Mouse (Mus musculus) embryonic facial prominence, embryonic 11.5 days (tissue): ENCODE measurements around the gene Gosr1. TPM values are rescaled to one million over a fixed set of nuclear protein-coding genes. Genes with fewer than 3 reads are reported as not detected.

Source experiments
- ATAC-seq: fragments of 200-750 bp; cut with Nextera tagmentation; replicated peaks from 2 replicates; pipeline ENCODE4 v1.8.0; 2017; ENCODE audit warnings: low read depth; ENCODE audit not compliant: insufficient number of reproducible peaks, low FRiP score, low TSS enrichment
- DNase-seq: peaks from one replicate; pipeline ENCODE4 v3.0.0-alpha.2; 2015; ENCODE audit warnings: low spot score
- H3K27ac ChIP-seq: fragments of 300-500 bp; sonication (generic); replicated peaks from 2 replicates; pipeline ENCODE4 v1.5.1; 2014; ENCODE audit warnings: mild to moderate bottlenecking, low read depth, low read length, control low read depth
- H3K27me3 ChIP-seq: fragments of 300-500 bp; sonication (generic); 2 replicates; pipeline ENCODE4 v1.6.1; 2014; ENCODE audit warnings: mild to moderate bottlenecking, low read length, moderate library complexity, mixed read lengths; ENCODE audit not compliant: control insufficient read depth, insufficient read depth
- H3K36me3 ChIP-seq: fragments of 300-500 bp; sonication (generic); replicated peaks from 2 replicates; pipeline ENCODE4 v1.6.1; 2014; ENCODE audit warnings: low read depth, mild to moderate bottlenecking, low read length, moderate library complexity, mixed read lengths; ENCODE audit not compliant: control insufficient read depth, insufficient read depth
- H3K4me1 ChIP-seq: fragments of 300-500 bp; sonication (generic); 2 replicates; pipeline ENCODE4 v1.6.1; 2014; ENCODE audit warnings: low read length, mixed read lengths; ENCODE audit not compliant: control insufficient read depth, insufficient read depth
- H3K4me2 ChIP-seq: fragments of 300-500 bp; sonication (generic); 2 replicates; pipeline ENCODE4 v1.6.1; 2014; ENCODE audit warnings: low read depth, mild to moderate bottlenecking, control low read depth, low read length, moderate library complexity
- H3K4me3 ChIP-seq: fragments of 300-500 bp; sonication (generic); 2 replicates; pipeline ENCODE4 v1.5.1; 2014; ENCODE audit warnings: low read depth, low read length, control low read depth
- H3K9ac ChIP-seq: fragments of 300-500 bp; sonication (generic); replicated peaks from 2 replicates; pipeline ENCODE4 v1.6.1; 2014; ENCODE audit warnings: mild to moderate bottlenecking, control low read depth, low read length
- H3K9me3 ChIP-seq: fragments of 300-500 bp; sonication (generic); replicated peaks from 2 replicates; pipeline ENCODE4 v1.6.1; 2016; ENCODE audit warnings: mild to moderate bottlenecking, low read length, inconsistent platforms, mixed read lengths; ENCODE audit not compliant: control insufficient read depth
- WGBS: fragments of 180-500 bp; shearing (Covaris S2); extraction: QIAGEN DNeasy Blood & Tissue Kit; methylation state at CpG from one replicate; pipeline ENCODE4 v1.1.7; 2014; 5-methylcytosine and 5-hydroxymethylcytosine counted together
- polyA plus RNA-seq: library from polyadenylated mRNA; unstranded; fragments of >200 nt; fragmentation: Nextera tagmentation; extraction: Ambion mirVana; gene quantifications from 2 replicates; pipeline ENCODE4 v1.2.1, GENCODE M21; 2014

The Gosr1 gene
- polyA plus RNA-seq, 1 experiment from 2014 or later: 29.7 TPM

GRCm38 (mm10) chr11:76797236-76797635 lies 33.9 kb upstream of the Gosr1 start:
- H3K9ac ChIP-seq: no peak overlapping the region
- H3K27ac ChIP-seq: no peak overlapping the region
- H3K4me3 ChIP-seq: no peak overlapping the region
- H3K4me1 ChIP-seq: no peaks in the 10 kb centered on the region
- H3K4me2 ChIP-seq: no peak overlapping the region
- no peaks in the 10 kb centered on the region for H3K9me3 ChIP-seq
- DNase-seq: no peak
- no peak for ATAC-seq
- H3K36me3 ChIP-seq: no peaks in the 10 kb centered on the region
- H3K27me3 ChIP-seq: no peaks in the 10 kb centered on the region
- 85% methylated on average over 6 of the region's 6 CpGs for WGBS

GRCm38 (mm10) chr11:76795326-76795725 lies 31.9 kb upstream of the Gosr1 start:
- Histone ChIP-seq H3K4me1 (no peaks in the 10 kb centered on the region), H3K9me3 (no peaks in the 10 kb centered on the region), H3K27me3 (no peaks in the 10 kb centered on the region), H3K36me3 (no peaks in the 10 kb centered on the region), H3K4me2 (no peak overlapping the region), H3K4me3 (no peak overlapping the region), H3K9ac (no peak overlapping the region), H3K27ac (no peak overlapping the region)
- ATAC-seq (no peak), DNase-seq (no peak)
- WGBS: 90% methylated on average over 5 of the region's 5 CpGs

GRCm38 (mm10) chr11:76791331-76791730 lies 28.0 kb upstream of the Gosr1 start:
- no peaks in the 10 kb centered on the region for H3K4me1 ChIP-seq
- no peak overlapping the region for H3K27ac ChIP-seq
- ATAC-seq (no peak), DNase-seq (no peak)
- no peaks in the 10 kb centered on the region for H3K36me3 ChIP-seq
- H3K9me3 ChIP-seq: no peaks in the 10 kb centered on the region
- no peak overlapping the region for H3K4me3 ChIP-seq
- 88% methylated on average over 7 of the region's 7 CpGs for WGBS
- no peak overlapping the region for H3K9ac ChIP-seq
- no peak overlapping the region for H3K4me2 ChIP-seq
- H3K27me3 ChIP-seq: no peaks in the 10 kb centered on the region

- WGBS: 86% methylated on average over 1 of the region's 1 CpGs
- no peaks in the 10 kb centered on the region; the same call in 1 of the 2 replicates for H3K36me3 ChIP-seq
These were observed 25.9 kb upstream of the Gosr1 start for GRCm38 (mm10) chr11:76789252-76789651.

GRCm38 (mm10) chr11:76775533-76775932 lies 12.2 kb upstream of the Gosr1 start:
- no peak for DNase-seq
- Histone ChIP-seq H3K4me3 (no peak overlapping the region), H3K9ac (no peak overlapping the region), H3K9me3 (no peaks in the 10 kb centered on the region), H3K4me2 (no peak overlapping the region), H3K4me1 (no peaks in the 10 kb centered on the region), H3K27me3 (no peaks in the 10 kb centered on the region), H3K36me3 (no peaks in the 10 kb centered on the region), H3K27ac (no peak overlapping the region)
- 87% methylated on average over 8 of the region's 8 CpGs for WGBS
- ATAC-seq: no peak

More at GRCm38 (mm10) chr11:76789252-76789651, 25.9 kb upstream of the Gosr1 start:
- H3K4me2 ChIP-seq: no peak overlapping the region
- ATAC-seq (no peak), DNase-seq (peak; percentile 82)
- no peak overlapping the region for H3K9ac ChIP-seq
- H3K27me3 ChIP-seq: no peaks in the 10 kb centered on the region
- H3K9me3 ChIP-seq: no peaks in the 10 kb centered on the region
- H3K4me1 ChIP-seq: no peaks in the 10 kb centered on the region
- H3K4me3 ChIP-seq: no peak overlapping the region
- no peak overlapping the region for H3K27ac ChIP-seq

- Histone ChIP-seq H3K4me1 (no peaks in the 10 kb centered on the region), H3K4me2 (no peak overlapping the region), H3K9ac (no peak overlapping the region), H3K27me3 (no peaks in the 10 kb centered on the region), H3K9me3 (no peaks in the 10 kb centered on the region), H3K4me3 (no peak overlapping the region), H3K27ac (no peak overlapping the region), H3K36me3 (no peaks in the 10 kb centered on the region)
- WGBS: 80% methylated on average over 3 of the region's 3 CpGs
- DNase-seq: no peak
- no peak for ATAC-seq
These were observed 10.4 kb upstream of the Gosr1 start for GRCm38 (mm10) chr11:76773811-76774210.

GRCm38 (mm10) chr11:76770566-76770965 lies 7.2 kb upstream of the Gosr1 start:
- H3K4me1 ChIP-seq: no peaks in the 10 kb centered on the region
- 87% methylated on average over 5 of the region's 5 CpGs for WGBS
- no peak for DNase-seq

GRCm38 (mm10) chr11:76763741-76764122 lies 353 bp upstream of the Gosr1 start:
- Histone ChIP-seq H3K9me3 (no peaks in the 10 kb centered on the region), H3K36me3 (peaks cover 5% of the 10 kb centered on the region; the same call in 1 of the 2 replicates), H3K27ac (no peak overlapping the region), H3K9ac (no peak overlapping the region; the same call in 1 of the 2 replicates), H3K27me3 (no peaks in the 10 kb centered on the region), H3K4me3 (peak overlapping the region; percentile 55; the same call in 1 of the 2 replicates), H3K4me2 (no peak overlapping the region), H3K4me1 (no peaks in the 10 kb centered on the region)
- DNase-seq: no peak
- WGBS: 10% methylated on average over 4 of the region's 4 CpGs
- ATAC-seq: 0 out of 2 replicates have a peak, but pooled peaks have one; percentile 18

More at GRCm38 (mm10) chr11:76770566-76770965, 7.2 kb upstream of the Gosr1 start:
- no peak for ATAC-seq
- H3K27ac ChIP-seq: no peak overlapping the region
- H3K36me3 ChIP-seq: no peaks in the 10 kb centered on the region
- H3K9me3 ChIP-seq: no peaks in the 10 kb centered on the region
- no peak overlapping the region for H3K4me3 ChIP-seq
- no peaks in the 10 kb centered on the region for H3K27me3 ChIP-seq
- no peak overlapping the region for H3K9ac ChIP-seq
- no peak overlapping the region for H3K4me2 ChIP-seq
